Mouse (Mus musculus) brain, embryonic 14.5 days (tissue): ENCODE measurements around the gene Majin.

Experiments
- CTCF ChIP-seq: fragments of 200-500 bp; IDR thresholded peaks from 2 replicates; pipeline ENCODE4 v1.5.1; 2012; ENCODE audit warnings: inconsistent platforms, mild to moderate bottlenecking, moderate library complexity, borderline replicate concordance; ENCODE audit not compliant: insufficient read depth, insufficient read length; ENCODE audit errors: extremely low read depth
- POLR2A ChIP-seq: fragments of 200-500 bp; IDR thresholded peaks from 2 replicates; pipeline ENCODE4 v1.6.1; 2012; ENCODE audit warnings: mild to moderate bottlenecking, inconsistent platforms, borderline replicate concordance; ENCODE audit not compliant: poor library complexity, insufficient read depth, insufficient read length, severe bottlenecking; ENCODE audit errors: extremely low read depth

- TF ChIP-seq CTCF (no peak), POLR2A (no peak)
Observed at GRCm38 (mm10) chr19:6253021-6253420, 68.8 kb downstream of the Majin start.
